Mouse (Mus musculus): ENCODE measurements around the gene Man1c1. TPM values are rescaled to one million over a fixed set of nuclear protein-coding genes. Genes with fewer than 3 reads are reported as not detected.

Man1c1 gene
- polyA plus RNA-seq, 1 experiment from 2014 or later, result 4.4 TPM

GRCm38 (mm10) chr4:134538997-134539580, 165.0 kb downstream of the Man1c1 start:
- no peak overlapping the region for H3K27ac ChIP-seq (ENCODE audit: low read length)
- H3K27me3 ChIP-seq (ENCODE audit: control insufficient read depth, insufficient read depth, low read length), result no peaks in the 10 kb centered on the region
- ATAC-seq (replicated peaks; ENCODE audit: extremely low read depth, insufficient read depth, low FRiP score), result no peak
- no peak overlapping the region for H3K4me2 ChIP-seq (ENCODE audit: low read depth, low read length)
- H3K4me1 ChIP-seq (ENCODE audit: control insufficient read depth, insufficient read depth, low read length), result peaks cover 9% of the 10 kb centered on the region
- H3K9me3 ChIP-seq (replicated peaks; ENCODE audit: control insufficient read depth, low read length), result no peaks in the 10 kb centered on the region
- WGBS, result 79% methylated on average over 10 of the region's 10 CpGs
- H3K36me3 ChIP-seq (ENCODE audit: control insufficient read depth, insufficient read depth), result peaks cover 23% of the 10 kb centered on the region
- H3K4me3 ChIP-seq (ENCODE audit: low read length), result no peak overlapping the region
- no peak overlapping the region for H3K9ac ChIP-seq (ENCODE audit: low read length)

- Histone ChIP-seq H3K4me1 (ENCODE audit: control insufficient read depth, insufficient read depth, low read length) (peaks cover 26% of the 10 kb centered on the region), H3K9me3 (replicated peaks; ENCODE audit: control insufficient read depth, low read length) (no peaks in the 10 kb centered on the region), H3K36me3 (ENCODE audit: control insufficient read depth, insufficient read depth) (peaks cover 20% of the 10 kb centered on the region; the same call in 1 of the 2 replicates), H3K4me3 (ENCODE audit: low read length) (peak overlapping the region; percentile 96), H3K4me2 (ENCODE audit: low read depth, low read length) (peak overlapping the region; percentile 93), H3K9ac (ENCODE audit: low read length) (peak overlapping the region; percentile 72), H3K27ac (ENCODE audit: low read length) (peak overlapping the region; percentile 80), H3K27me3 (ENCODE audit: control insufficient read depth, insufficient read depth, low read length) (no peaks in the 10 kb centered on the region)
- ATAC-seq (replicated peaks; ENCODE audit: extremely low read depth, insufficient read depth, low FRiP score), result peak; percentile 2; the same call in 1 of the 2 replicates
- 10% methylated on average over 8 of the region's 8 CpGs for WGBS
Observed at GRCm38 (mm10) chr4:134535787-134536151, 168.3 kb downstream of the Man1c1 start.

DNA sequence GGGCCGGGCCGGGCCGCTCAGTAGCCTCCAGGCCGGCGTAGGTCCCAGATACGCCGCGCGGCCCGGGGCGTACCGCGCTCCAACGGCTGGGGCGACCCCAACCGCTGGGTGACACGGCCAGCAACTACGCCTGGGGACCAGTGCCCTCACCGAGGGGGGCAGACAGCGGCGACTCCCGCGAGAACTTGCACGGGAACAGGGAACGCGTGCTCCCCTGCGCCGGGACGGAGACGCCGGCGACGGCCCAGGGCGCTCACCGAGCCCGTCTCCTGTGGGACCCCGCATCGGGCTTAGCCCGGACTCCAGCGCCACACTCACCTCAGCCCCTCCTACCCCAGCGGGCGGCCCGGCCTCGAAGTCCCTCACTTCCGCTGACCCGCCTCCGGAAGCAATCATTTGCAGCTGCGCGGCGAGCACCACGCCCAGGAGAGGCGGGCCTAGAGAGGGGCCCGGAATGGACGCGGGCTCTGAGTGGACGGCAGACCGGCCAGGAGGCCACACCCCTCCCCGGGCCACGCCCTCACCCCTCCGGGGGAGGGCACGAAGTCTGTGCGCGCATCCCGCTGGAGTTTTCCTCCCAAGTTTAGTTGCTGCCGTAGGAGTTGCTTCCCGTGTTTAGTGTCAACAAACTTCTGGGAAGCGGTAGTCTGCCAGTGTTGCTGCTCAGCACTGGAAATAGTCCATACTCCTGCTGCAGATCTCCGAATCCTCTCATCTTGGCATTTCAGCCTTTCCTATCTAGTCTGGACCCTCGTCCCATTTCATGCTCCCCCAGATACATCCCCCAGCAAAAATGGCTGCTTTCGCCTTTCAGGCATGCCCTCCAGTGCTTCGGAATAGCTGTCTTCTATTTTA, 168.9 kb downstream of the Man1c1 start, which contains the start of gene Mtfr1l:
Gene Mtfr1l, minus strand, starts transcription at position 456 of the 855 bp plus-strand sequence.
- Histone ChIP-seq H3K36me3 (ENCODE audit: control insufficient read depth, insufficient read depth) (peaks cover 18% of the 10 kb centered on the region; the same call in 1 of the 2 replicates), H3K9me3 (replicated peaks; ENCODE audit: control insufficient read depth, low read length) (no peaks in the 10 kb centered on the region), H3K4me2 (ENCODE audit: low read depth, low read length) (peak within 1 kb of the TSS; percentile 96), H3K4me1 (ENCODE audit: control insufficient read depth, insufficient read depth, low read length) (peaks cover 26% of the 10 kb centered on the region), H3K27ac (ENCODE audit: low read length) (peak within 1 kb of the TSS; percentile 96), H3K27me3 (ENCODE audit: control insufficient read depth, insufficient read depth, low read length) (no peaks in the 10 kb centered on the region), H3K9ac (ENCODE audit: low read length) (peak within 1 kb of the TSS; percentile 94), H3K4me3 (ENCODE audit: low read length) (peak within 1 kb of the TSS; percentile 96)
- peak; percentile 96 for ATAC-seq (replicated peaks; ENCODE audit: extremely low read depth, insufficient read depth, low FRiP score)
- WGBS, result under 1% methylated on average over 63 of the region's 71 CpGs

GRCm38 (mm10) chr4:134534124-134534886, 169.8 kb downstream of the Man1c1 start:
- Histone ChIP-seq H3K9ac (ENCODE audit: low read length) (peak overlapping the region; percentile 94), H3K4me1 (ENCODE audit: control insufficient read depth, insufficient read depth, low read length) (peaks cover 26% of the 10 kb centered on the region), H3K4me2 (ENCODE audit: low read depth, low read length) (peak overlapping the region; percentile 96), H3K9me3 (replicated peaks; ENCODE audit: control insufficient read depth, low read length) (no peaks in the 10 kb centered on the region), H3K4me3 (ENCODE audit: low read length) (peak overlapping the region; percentile 96), H3K27ac (ENCODE audit: low read length) (peak overlapping the region; percentile 96), H3K27me3 (ENCODE audit: control insufficient read depth, insufficient read depth, low read length) (no peaks in the 10 kb centered on the region), H3K36me3 (ENCODE audit: control insufficient read depth, insufficient read depth) (peaks cover 20% of the 10 kb centered on the region; the same call in 1 of the 2 replicates)
- peak; percentile 12; the same call in 1 of the 2 replicates for ATAC-seq (replicated peaks; ENCODE audit: extremely low read depth, insufficient read depth, low FRiP score)
- WGBS, result under 1% methylated on average over 57 of the region's 57 CpGs

GRCm38 (mm10) chr4:134533421-134533820, 170.7 kb downstream of the Man1c1 start:
- Histone ChIP-seq H3K27ac (ENCODE audit: low read length) (no peak overlapping the region; the same call in 1 of the 2 replicates), H3K4me2 (ENCODE audit: low read depth, low read length) (peak overlapping the region; percentile 96), H3K4me1 (ENCODE audit: control insufficient read depth, insufficient read depth, low read length) (peaks cover 22% of the 10 kb centered on the region), H3K36me3 (ENCODE audit: control insufficient read depth, insufficient read depth) (peaks cover 25% of the 10 kb centered on the region), H3K27me3 (ENCODE audit: control insufficient read depth, insufficient read depth, low read length) (no peaks in the 10 kb centered on the region), H3K9ac (ENCODE audit: low read length) (peak overlapping the region; percentile 94), H3K4me3 (ENCODE audit: low read length) (peak overlapping the region; percentile 96), H3K9me3 (replicated peaks; ENCODE audit: control insufficient read depth, low read length) (no peaks in the 10 kb centered on the region)
- 84% methylated on average over 4 of the region's 4 CpGs for WGBS
- no peak for ATAC-seq (replicated peaks; ENCODE audit: extremely low read depth, insufficient read depth, low FRiP score)

GRCm38 (mm10) chr4:134532928-134533327, 171.2 kb downstream of the Man1c1 start:
- Histone ChIP-seq H3K27me3 (ENCODE audit: control insufficient read depth, insufficient read depth, low read length) (no peaks in the 10 kb centered on the region), H3K4me1 (ENCODE audit: control insufficient read depth, insufficient read depth, low read length) (peaks cover 22% of the 10 kb centered on the region), H3K4me3 (ENCODE audit: low read length) (no peak overlapping the region), H3K4me2 (ENCODE audit: low read depth, low read length) (no peak overlapping the region), H3K9ac (ENCODE audit: low read length) (no peak overlapping the region), H3K36me3 (ENCODE audit: control insufficient read depth, insufficient read depth) (peaks cover 26% of the 10 kb centered on the region), H3K27ac (ENCODE audit: low read length) (no peak overlapping the region), H3K9me3 (replicated peaks; ENCODE audit: control insufficient read depth, low read length) (no peaks in the 10 kb centered on the region)
- ATAC-seq (replicated peaks; ENCODE audit: extremely low read depth, insufficient read depth, low FRiP score), result no peak
- WGBS, result 44% methylated on average over 4 of the region's 4 CpGs

- no peaks in the 10 kb centered on the region for H3K4me1 ChIP-seq (ENCODE audit: control insufficient read depth, insufficient read depth, low read length)
- ATAC-seq (replicated peaks; ENCODE audit: extremely low read depth, insufficient read depth, low FRiP score), result no peak
- no peak overlapping the region for H3K4me2 ChIP-seq (ENCODE audit: low read depth, low read length)
- H3K4me3 ChIP-seq (ENCODE audit: low read length), result no peak overlapping the region
- H3K9me3 ChIP-seq (replicated peaks; ENCODE audit: control insufficient read depth, low read length), result no peaks in the 10 kb centered on the region
- H3K27me3 ChIP-seq (ENCODE audit: control insufficient read depth, insufficient read depth, low read length), result no peaks in the 10 kb centered on the region
- H3K9ac ChIP-seq (ENCODE audit: low read length), result no peak overlapping the region
- peak overlapping the region; percentile 46 for H3K27ac ChIP-seq (ENCODE audit: low read length)
- H3K36me3 ChIP-seq (ENCODE audit: control insufficient read depth, insufficient read depth), result peaks cover 57% of the 10 kb centered on the region
- 74% methylated on average over 5 of the region's 5 CpGs for WGBS
Observed at GRCm38 (mm10) chr4:134526220-134526619, 177.9 kb downstream of the Man1c1 start.

DNA sequence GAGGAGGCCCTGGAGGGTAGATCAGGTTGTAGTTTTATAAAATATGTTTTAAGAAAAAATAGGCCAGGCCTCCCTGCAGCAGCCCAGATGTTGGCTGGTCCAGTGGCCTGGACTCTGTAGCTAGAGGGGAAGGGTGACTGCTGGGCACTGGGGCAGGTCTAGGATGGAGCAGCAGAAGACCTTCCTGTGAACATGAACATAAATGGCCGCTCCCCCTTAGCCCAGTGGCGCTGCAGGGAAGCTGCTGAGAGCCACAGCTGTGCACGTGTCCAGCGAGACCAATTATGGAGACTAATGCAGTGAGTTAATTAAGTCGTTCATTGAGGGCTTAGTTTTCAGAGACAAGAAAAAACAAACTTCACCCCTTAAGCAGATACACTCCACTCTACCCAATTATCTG, 178.3 kb downstream of the Man1c1 start:
- Histone ChIP-seq H3K4me3 (ENCODE audit: low read length) (no peak overlapping the region), H3K4me2 (ENCODE audit: low read depth, low read length) (no peak overlapping the region), H3K27me3 (ENCODE audit: control insufficient read depth, insufficient read depth, low read length) (no peaks in the 10 kb centered on the region), H3K27ac (ENCODE audit: low read length) (peak overlapping the region; percentile 46), H3K9ac (ENCODE audit: low read length) (no peak overlapping the region), H3K4me1 (ENCODE audit: control insufficient read depth, insufficient read depth, low read length) (no peaks in the 10 kb centered on the region), H3K36me3 (ENCODE audit: control insufficient read depth, insufficient read depth) (peaks cover 56% of the 10 kb centered on the region), H3K9me3 (replicated peaks; ENCODE audit: control insufficient read depth, low read length) (no peaks in the 10 kb centered on the region)
- WGBS, result 83% methylated on average over 5 of the region's 5 CpGs
- no peak for ATAC-seq (replicated peaks; ENCODE audit: extremely low read depth, insufficient read depth, low FRiP score)

Data from heart, embryonic 16.5 days (tissue).